Mouse (Mus musculus): ENCODE data around the gene Ddx6.
"Not testable (repeated sequence)": the region's sequence is repeated elsewhere in the genome, so short reads cannot be mapped to it uniquely, and the experiment has no call there.

Ddx6 gene

DNA sequence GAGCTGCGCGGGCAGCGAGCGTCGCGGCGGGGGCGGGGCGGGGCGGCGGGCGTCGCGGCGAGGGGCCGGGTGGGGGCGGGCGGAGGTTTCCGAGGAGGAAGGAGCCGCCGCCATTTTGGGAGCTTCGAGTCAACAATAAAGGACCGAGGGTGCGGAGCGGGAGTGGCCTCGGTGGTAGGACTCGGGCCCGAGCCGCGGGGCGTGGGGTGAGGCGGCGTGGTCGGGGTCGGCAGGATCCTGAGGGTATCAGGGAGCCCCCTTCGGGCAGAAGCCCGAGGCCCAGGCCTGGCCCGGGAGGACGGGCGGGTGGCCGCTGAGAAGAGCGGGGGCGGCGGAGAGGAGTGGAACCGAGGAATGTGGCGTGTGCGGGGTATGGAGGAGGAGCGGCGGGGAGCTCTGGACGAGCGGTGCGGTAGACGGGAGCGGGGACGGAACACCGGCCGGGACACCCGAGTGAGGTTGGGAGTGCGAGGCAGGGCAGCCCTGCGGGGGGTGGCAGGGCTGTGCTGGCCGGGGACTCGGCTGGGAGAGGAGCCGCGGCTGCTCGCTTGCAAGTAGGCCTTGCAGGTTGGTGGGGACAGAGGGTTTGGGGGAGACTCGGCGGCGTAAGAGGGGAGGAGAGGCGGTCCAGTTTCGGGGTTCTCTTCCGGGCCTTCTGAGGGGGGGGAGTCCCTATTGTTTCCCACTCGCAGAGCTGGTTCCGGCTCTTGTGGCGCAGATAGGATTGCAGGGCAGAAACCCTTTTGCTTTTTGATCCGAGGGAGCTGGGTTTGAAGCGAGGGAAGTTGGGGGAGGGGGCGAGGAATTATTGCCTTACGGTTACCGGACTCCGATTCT is at the start of gene Ddx6:
Ddx6 (plus strand) TSS at position 114 of the 837 bp plus-strand sequence.
- peak; percentile 83 for DNase-seq (ENCODE audit: low spot score)

DNA sequence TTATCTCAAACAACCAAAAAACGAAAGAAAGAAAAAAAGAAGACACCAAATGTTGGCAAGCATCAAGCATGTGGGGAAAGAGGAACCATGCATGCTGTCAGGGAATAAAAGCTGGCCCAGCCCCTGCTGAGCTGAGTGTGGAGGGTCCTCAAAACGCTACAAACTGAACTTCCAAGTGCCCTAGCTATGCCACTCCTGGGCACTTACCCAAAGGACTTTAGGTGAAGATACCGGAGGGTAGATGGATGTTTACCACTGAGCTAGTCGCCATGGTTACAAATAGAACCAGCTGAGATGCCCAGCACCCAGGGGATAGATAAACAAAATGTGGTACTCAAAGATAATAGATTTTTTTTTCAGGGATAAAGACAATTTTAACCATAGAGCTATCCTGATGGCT is 43.1 kb upstream of the Ddx6 start, which contains the start of gene Cxcr5:
Cxcr5 (minus strand) TSS at position 281 of the 400 bp plus-strand sequence.
- DNase-seq (ENCODE audit: low spot score) = no peak

DNA sequence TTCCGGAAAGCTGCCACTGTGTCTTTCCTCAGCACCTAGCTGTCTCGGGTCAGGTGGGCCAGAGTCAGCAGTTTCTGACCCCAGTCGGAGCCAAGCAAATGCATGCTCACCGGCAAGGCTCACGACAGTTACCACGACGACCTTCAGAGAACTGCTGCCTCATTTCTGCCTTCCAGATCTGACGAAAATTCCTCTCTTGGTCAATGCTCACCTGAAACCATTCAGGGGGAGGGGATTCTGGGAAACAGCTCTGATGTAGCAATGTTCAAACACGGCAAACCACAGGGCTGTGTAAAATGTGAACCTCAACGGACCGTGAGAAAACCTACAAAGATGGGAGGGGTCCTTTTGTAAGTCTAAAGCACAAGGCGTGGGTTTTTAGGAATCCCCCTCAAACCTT is 41.8 kb upstream of the Ddx6 start:
- no peak for DNase-seq (ENCODE audit: low spot score)

DNA sequence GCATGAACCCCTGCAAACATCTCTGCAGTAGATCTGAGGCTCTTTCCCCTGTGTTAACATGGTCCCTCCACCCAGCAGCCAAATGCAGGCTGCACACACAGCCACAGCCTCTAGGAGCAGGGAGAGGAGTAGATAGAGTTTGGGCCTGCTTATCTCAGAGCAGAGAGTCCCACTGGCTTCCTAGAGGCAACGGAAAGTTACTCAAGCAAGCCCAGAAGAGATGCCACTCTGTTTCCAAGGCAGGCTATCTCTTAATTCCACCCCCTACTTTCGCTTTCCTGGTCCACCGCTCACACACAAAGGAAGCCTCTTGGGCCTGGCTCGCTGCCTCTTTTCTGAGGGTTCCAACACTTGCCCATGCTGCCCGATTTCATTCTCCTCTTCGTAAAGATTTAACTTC is 39.3 kb upstream of the Ddx6 start:
- no peak for DNase-seq (ENCODE audit: low spot score)

DNA sequence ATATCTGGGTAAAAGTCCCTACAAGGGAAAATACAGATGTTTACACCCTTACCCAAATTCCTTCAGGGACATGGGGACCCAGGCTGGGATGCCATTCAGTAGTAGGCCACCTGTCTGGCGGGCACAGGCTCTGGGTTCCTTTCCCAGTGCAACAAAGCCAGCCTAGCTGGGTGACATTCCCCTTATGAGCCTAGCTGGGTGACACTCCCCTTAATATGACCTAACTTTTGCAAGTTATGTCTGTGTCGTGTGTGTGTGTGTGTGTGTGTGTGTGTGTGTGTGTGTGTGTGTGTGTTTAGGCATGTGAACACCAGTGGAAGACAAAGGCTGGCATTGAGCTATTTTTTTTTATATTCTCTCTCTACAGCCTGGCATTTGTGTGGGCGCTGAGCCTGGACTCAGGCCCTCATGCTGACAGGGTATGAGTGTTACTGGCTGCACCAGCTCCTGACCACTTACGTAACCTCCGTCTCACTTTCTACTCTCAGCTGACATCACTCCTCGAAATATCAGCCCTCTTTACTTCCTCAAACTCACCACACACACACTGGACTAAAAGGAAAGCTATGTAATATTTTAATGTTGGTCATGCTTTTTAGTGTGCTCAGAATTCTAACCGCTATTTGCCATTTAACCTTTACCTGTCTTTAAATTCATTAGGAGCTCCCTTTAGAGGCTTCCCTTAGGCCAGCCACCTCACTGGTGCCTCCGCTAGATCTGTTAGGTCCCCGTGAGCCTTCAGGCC is 37.2 kb upstream of the Ddx6 start:
- no peak for DNase-seq (ENCODE audit: low spot score)

DNA sequence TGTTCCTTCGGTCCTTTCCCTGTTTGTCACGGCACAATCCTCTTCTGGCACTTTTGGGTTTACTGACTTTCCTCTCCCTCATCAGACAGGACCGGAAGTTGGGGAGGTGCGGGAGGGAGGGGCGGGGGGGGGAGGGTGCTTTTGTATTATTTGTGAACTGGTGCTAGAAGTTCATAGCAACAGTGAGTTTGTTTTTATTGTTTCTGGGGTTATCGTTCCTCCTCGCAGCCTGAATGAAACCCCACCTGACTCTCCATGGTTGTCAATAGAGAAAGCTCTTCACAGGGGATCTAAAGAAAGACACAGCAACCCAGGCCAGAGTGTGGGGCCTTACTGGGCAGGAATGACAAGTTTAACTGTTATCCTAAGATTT is 36.6 kb upstream of the Ddx6 start:
- DNase-seq (ENCODE audit: low spot score) = no peak

DNA sequence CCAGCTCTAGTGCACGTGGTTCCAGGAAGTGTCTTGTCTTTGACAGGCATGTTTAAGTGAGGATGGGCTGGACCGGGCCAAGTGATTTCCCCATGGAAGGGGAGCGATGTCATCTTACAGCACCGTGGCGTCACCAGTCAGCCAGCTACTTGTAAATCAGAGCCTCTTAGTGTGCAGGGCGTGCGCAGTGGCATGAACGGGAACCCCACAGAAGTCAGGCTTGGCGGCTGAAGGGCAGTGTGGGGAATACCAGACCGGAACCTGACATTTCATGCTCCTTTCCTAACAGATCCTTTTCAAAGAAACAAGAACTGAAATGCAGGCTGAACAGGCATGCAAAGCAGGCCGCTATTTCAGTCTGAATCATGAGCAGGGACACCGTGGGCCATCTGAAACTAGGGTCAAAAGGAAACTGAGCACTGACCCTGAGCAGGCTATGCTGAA is 33.7 kb upstream of the Ddx6 start:
- no peak for DNase-seq (ENCODE audit: low spot score)

DNA sequence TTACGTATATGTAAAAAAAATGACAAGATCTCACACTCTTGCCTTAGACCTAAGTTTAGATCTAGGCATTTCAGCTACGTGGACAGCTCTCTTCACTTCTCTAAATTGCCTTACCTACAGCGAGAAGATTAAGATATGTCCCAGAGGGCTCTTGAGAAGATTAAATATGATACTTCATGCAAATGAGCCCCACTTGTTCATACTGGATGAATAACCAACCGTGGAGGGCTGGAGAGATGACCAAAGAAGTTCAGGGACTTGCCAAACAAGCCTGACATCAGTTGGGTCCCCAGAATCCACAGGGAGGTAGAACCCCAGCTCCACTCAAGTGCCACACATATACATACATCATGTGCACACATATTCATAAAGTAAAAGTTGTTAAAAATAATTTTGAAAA is 31.4 kb upstream of the Ddx6 start:
- no peak for DNase-seq (ENCODE audit: low spot score)

DNA sequence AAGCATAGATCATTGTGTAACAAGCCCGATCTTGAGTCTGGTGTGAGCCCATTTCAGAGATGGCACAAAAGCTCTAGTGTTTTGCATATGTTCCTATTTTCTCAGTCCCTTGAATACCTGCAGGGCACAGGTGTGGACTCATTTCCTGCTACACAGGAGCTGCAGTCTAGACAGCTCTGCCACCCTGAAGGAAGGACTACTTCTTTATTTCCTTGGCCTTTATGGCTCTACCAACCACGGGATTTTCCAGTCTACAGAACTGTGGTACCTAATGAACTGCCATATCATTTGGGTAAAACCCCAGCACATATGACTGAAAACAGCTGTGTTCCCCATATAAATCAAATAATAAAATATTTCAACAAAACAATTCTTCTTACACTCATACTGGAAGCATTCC is 29.6 kb upstream of the Ddx6 start:
- no peak for DNase-seq (ENCODE audit: low spot score)

DNA sequence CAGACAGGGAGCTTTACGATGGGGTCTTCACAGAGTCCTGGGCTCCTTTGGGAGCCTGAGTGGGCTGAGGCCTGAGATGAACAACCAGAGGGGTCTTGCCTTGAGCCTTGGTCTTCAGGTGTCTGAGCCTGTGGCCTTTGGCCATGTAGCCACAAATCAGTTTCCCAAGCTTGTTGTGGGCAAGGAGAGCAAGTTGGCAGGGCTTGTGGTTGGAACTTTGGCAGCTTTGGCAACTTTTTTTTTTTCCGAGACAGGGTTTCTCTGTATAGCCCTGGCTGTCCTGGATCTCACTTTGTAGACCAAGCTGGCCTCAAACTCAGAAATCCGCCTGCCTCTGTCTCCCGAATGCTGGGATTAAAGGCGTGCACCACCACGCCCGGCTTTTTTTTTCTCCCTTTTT is 28.6 kb upstream of the Ddx6 start:
- not testable (repeated sequence) for DNase-seq (ENCODE audit: low spot score)

DNA sequence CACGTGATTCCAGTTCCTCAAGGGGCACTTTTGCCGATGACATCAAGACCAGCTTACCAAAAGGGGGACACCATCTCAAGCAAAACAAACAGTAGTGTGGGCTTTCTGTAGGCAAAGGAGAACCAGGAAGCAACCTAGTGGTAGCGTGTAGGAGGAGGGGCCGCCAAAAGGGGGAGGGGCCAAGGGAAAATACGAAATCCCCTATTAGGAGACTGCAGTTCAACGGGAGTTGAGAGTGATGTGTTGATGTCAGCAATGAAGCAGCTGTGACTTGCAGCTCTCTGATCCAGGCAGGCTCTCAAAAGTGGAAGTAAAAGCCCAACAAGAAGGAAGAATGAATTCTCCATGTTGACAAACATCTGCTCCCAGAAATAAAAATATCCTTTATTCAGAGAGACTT is 25.3 kb upstream of the Ddx6 start:
- peak; percentile 28 for DNase-seq (ENCODE audit: low spot score)

DNA sequence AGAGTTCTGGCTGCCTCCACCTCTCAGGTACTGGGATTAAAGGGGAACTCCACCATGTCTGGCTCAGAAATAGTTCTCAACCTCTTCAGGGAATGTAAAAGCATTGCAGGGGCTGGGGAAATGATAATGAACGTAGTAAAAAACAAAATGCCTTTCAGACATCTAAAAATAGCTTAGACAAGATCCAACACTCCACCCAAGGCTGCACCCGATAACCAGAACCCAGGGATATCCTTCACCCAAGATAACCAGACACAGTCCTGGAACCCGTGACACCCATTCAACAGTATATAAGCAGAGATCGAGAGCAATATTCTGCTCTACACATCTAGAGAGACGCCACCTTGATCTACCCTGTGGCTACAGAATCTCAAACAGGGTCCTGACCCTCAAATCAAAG is 24.6 kb upstream of the Ddx6 start:
- no peak for DNase-seq (ENCODE audit: low spot score)

DNA sequence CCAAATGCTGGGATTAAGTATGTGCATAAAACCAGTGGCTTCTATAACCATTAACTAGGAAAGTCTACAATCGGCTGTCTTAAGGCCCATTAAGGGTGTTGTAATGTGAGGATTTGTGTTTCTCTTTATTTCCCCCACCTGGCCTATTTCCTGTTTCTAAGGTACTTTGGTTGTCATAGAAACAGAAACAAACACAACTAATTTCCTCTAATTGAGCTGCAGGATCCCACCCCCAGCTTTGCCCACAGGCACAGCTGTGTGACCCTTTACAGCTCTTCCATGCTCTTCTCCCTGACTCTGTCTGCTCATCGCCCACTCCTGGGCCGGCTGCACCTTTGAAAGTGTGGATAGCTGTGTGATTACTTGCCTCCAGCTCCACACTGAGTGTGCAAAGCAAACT is 23.3 kb upstream of the Ddx6 start:
- no peak for DNase-seq (ENCODE audit: low spot score)

DNA sequence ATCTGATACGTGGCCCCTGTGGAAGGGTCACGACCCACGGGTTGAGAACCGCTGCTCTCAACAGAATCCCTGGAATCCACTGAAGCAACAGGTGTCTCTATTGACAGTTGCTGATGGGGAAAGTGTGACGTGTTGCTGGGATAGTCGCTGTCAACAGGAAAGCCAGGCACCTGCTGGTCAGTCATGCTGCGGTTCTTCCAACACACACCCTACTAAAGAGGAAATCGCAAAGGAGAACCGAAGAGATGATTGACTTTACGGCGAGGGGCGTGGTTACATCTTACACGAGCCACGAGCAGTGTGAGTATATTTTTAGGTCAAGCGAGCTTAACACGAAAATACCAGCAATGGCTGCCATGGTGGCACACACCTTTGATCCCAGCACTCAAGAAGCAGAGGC is 22.3 kb upstream of the Ddx6 start:
- DNase-seq (ENCODE audit: low spot score) = no peak

DNA sequence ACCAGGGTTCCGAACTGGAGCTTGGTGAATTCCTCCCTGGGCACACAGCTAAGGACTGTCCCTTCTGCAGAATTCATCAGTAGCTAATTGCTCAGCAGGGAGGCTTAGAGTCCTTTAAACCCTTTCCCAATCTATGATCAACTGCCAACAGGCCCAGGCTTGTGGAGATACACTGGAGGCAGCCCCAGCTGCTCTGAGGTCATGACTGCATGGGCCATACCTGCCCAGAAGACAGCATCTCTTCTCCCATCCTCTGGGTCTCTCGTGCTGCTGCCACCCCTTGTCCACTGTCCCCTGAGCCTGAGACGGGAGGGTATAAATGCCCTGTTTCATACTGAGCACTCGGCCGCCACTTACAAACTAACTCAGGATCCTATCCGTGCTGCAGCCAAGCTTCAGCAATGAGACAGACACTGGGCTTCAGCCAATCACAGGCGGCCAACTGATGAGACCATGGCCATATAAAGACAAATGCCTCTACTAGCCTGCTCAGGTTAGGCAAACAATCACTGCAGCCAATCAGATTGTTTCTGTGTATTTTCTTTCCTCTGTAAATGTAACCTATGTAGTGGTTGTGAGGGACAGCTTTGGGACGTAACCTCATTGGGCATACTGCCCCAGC is 17.9 kb upstream of the Ddx6 start:
- no peak for DNase-seq (ENCODE audit: low spot score)

DNA sequence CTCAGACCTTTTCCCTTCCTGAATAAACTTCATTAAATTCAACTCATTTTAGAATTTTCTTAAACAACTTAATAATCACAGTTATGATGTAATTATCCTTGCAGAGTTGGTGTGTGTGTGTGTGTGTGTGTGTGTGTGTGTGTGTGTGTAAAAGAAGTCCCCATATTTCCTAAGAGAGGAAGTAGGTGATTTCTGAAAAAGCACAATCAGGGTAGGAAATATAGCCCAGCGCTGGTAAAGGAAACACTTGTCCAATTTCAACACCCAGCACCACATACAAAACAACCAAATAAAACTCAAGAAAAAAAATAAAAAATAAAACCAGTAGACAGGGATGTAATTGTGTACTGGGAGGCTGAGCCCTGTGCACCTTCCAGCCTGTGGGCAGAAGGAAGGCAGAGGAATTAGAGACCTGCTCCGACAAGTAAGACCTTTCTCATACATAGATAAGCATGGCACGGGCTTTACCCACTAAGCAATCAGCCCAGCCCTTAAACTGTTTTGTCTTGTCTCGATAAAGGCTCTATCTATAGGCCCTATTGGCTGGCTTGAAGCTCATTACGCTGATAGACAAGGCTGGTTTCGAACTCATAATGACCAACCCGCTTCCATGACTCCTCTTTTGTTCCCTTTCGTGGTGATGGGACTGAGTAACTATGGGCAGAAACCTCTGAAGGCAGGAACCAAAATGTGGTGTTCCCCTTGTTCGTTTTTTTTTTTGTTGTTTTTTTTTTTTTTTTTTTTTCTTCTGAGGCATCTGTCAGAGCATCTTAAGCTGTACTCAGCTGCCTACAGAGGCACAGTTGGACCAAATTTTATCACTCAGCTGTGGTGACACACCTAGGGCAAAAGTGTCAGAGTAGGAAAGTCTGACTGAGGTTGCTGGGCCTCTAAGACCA is 17.2 kb upstream of the Ddx6 start:
- no peak for DNase-seq (ENCODE audit: low spot score)

DNA sequence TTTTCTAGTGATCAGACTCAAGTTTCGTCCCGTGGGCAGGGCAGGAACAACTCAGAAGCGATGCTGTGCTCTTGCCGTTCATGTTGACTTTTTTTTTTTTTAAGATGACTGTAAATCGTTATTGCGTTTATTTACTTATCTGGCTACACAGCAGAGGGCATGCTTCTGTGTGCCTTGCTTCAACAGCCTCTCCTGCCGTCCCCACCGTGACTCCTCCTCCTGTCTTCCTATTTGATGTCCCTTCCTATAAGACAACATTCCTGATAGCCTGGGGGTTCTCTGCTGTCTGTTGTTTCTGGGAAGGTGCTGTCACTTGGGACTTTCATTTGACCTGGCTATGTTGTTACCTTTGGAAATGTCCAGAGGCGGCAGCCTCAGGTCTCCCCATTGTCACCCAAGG is 16.1 kb upstream of the Ddx6 start:
- DNase-seq (ENCODE audit: low spot score) = no peak

DNA sequence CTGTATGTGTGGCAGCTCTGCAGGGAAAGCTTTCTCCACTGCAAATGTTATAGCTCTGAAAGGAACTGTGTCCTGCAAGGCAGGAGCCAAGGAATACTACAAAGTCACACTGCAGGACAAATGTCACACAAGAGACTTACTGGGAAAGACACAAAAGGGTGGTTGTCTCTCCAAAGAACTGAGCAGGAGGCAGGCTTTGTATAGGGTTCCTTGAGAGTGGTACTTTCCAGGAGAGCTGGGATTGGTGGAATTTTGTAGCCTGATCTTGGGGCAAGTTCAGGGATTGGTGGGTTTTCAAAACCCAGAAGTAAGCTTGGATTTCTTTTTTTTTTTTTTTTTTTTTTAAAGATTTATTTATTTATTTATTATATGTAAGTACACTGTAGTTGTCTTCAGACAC is 15.6 kb upstream of the Ddx6 start:
- DNase-seq (ENCODE audit: low spot score) = no peak

DNA sequence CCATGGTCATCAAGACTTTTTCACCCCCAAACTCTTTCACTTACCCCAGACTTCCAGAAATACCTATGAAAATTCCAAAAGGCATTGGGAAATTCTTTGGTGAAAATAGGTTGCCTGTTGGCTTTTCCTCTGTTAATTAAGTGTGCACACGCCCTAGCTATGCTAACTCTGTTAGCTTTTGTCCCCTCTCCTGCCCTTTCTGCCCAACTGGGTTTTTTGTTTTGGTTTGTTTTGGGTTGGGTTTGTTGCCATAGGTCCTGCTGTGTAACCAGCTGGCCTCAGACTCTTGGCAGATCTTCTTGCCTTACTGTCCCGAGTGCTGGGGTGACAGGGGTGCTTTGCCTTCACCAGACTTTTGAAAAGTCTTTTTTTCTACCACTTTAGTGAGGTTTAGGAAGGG is 13.7 kb upstream of the Ddx6 start:
- DNase-seq (ENCODE audit: low spot score) = no peak

DNA sequence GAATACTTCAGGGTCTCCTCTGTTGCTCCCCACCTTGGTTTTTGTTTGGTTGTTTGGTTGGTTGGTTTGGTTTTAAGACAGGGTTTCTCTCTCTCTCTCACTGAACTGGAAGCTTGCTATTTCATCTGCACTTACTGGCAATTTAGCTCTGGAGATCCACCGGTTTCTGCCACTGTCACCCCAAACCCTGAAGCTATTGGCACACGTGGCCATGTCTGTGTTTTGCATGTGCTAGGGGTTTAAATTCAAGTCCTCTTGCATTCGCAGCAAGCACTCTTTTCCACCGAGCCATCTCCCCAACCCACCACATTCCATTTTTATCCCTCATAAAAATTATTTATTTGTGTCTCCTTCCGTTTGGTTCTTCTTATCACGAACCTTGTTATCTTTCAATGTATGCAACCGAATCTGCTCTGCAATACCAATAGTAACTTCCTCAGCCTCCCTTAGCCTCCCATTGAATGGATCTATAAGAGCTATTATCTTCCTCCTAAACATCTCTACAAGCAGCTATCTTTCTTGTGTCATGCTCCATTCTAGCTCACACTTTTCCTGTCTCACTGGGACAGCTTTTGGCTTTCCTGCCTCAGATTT is 13.0 kb upstream of the Ddx6 start:
- no peak for DNase-seq (ENCODE audit: low spot score)

DNA sequence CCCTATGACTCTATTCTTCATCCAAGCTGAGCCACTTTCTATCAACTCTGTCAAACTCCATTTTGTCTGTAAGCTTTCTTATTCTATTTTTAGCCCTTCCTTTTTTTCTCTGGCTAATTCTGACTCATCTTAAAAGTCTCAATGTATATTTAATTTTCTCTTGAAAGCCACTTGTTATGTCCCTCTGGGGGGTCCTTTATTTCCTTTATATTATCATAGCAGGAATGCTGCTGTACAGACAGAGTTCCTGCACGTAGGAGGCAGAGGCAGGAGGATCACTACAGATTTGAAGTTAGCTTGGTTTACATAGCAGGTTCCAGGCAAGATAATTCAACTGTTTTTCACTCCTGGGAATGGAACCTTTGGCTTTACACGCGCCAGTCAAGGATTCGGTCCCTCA is 11.5 kb upstream of the Ddx6 start:
- no peak for DNase-seq (ENCODE audit: low spot score)

DNA sequence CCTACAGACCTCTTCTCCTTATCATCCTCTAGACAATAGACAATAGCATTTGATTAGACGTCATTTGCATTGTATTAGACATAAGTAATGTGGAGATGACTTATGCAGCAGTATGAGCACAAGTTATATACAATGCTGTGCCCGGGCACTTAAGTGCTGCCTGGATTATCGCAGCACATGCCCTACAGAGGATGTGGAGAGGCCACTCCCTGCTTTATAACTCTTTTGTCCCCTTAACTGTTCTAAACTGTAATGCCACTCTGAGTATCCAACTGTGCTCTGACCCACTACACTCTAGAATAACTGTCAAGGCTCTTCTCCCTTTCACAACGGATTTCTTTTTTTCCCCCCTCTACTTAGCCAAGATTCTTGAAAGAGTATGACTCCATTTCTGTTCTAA is 10.8 kb upstream of the Ddx6 start:
- no peak for DNase-seq (ENCODE audit: low spot score)
